Mouse (Mus musculus) kidney, embryonic 16.5 days (tissue): Measurements from ENCODE around the gene Grik4. TPM values are rescaled to one million over a fixed set of nuclear protein-coding genes. Genes with fewer than 3 reads are reported as not detected.

ENCODE experiments used
- ATAC-seq: fragments of 200-750 bp; cut with Nextera tagmentation; 2 replicates; pipeline ENCODE4 v1.8.0; 2017; ENCODE audit warnings: moderate TSS enrichment; ENCODE audit not compliant: low FRiP score, low TSS enrichment
- H3K27ac ChIP-seq: fragments of 300-500 bp; sonication (generic); 2 replicates; pipeline ENCODE4 v1.5.1; 2014; ENCODE audit warnings: low read length
- H3K27me3 ChIP-seq: fragments of 300-500 bp; sonication (generic); 2 replicates; pipeline ENCODE4 v1.6.1; 2014; ENCODE audit warnings: low read length, control low read depth, mixed read lengths; ENCODE audit not compliant: insufficient read depth
- H3K36me3 ChIP-seq: fragments of 300-500 bp; sonication (generic); 2 replicates; pipeline ENCODE4 v1.6.1; 2014; ENCODE audit warnings: low read length, control low read depth, mixed read lengths; ENCODE audit not compliant: insufficient read depth
- H3K4me1 ChIP-seq: fragments of 300-500 bp; sonication (generic); 2 replicates; pipeline ENCODE4 v1.6.1; 2014; ENCODE audit warnings: low read length, control low read depth, mixed read lengths; ENCODE audit not compliant: insufficient read depth
- H3K4me2 ChIP-seq: fragments of 300-500 bp; sonication (generic); replicated peaks from 2 replicates; pipeline ENCODE4 v1.6.1; 2014; ENCODE audit warnings: low read depth, low read length
- H3K4me3 ChIP-seq: fragments of 300-500 bp; sonication (generic); 2 replicates; pipeline ENCODE4 v1.5.1; 2014; ENCODE audit warnings: mild to moderate bottlenecking, low read length
- H3K9ac ChIP-seq: fragments of 300-500 bp; sonication (generic); replicated peaks from 2 replicates; pipeline ENCODE4 v1.6.1; 2014; ENCODE audit warnings: low read length
- H3K9me3 ChIP-seq: fragments of 300-500 bp; sonication (generic); 2 replicates; pipeline ENCODE4 v1.6.1; 2016; ENCODE audit warnings: low read length, control low read depth
- WGBS: fragments of 180-500 bp; shearing (Covaris S2); extraction: QIAGEN DNeasy Blood & Tissue Kit; methylation state at CpG from one replicate; pipeline ENCODE4 v1.1.7; 2014; 5-methylcytosine and 5-hydroxymethylcytosine counted together
- polyA plus RNA-seq: library from polyadenylated mRNA; unstranded; fragments of >200 nt; fragmentation: Nextera tagmentation; extraction: Ambion mirVana; gene quantifications from 2 replicates; pipeline ENCODE4 v1.2.1, GENCODE M21; 2015

Grik4 gene
- polyA plus RNA-seq, 1 experiment from 2014 or later: 3.3 TPM

GRCm38 (mm10) chr9:42945174-42945573, 881 bp upstream of the Grik4 start:
- ATAC-seq: no peak
- H3K27ac ChIP-seq: no peak overlapping the region
- H3K9me3 ChIP-seq: no peaks in the 10 kb centered on the region
- H3K4me2 ChIP-seq: peak overlapping the region; percentile 99; the same call in 1 of the 2 replicates
- no peak overlapping the region for H3K4me3 ChIP-seq
- 61% methylated on average over 7 of the region's 7 CpGs for WGBS
- no peaks in the 10 kb centered on the region for H3K36me3 ChIP-seq
- H3K27me3 ChIP-seq: 0 out of 2 replicates have a peak, but pooled peaks cover 2% of the 10 kb centered on the region
- H3K4me1 ChIP-seq: peaks cover 22% of the 10 kb centered on the region
- H3K9ac ChIP-seq: no peak overlapping the region

GRCm38 (mm10) chr9:42944536-42945006, 278 bp upstream of the Grik4 start:
- peaks cover 22% of the 10 kb centered on the region for H3K4me1 ChIP-seq
- peak overlapping the region; percentile 74 for H3K4me3 ChIP-seq
- no peaks in the 10 kb centered on the region for H3K36me3 ChIP-seq
- H3K9ac ChIP-seq: peak overlapping the region; percentile 83
- H3K27me3 ChIP-seq: 0 out of 2 replicates have a peak, but pooled peaks cover 2% of the 10 kb centered on the region
- ATAC-seq: peak; percentile 94
- peak overlapping the region; percentile 99 for H3K4me2 ChIP-seq
- under 1% methylated on average over 33 of the region's 52 CpGs for WGBS
- H3K9me3 ChIP-seq: no peaks in the 10 kb centered on the region
- no peak overlapping the region for H3K27ac ChIP-seq

- 5% methylated on average over 9 of the region's 9 CpGs for WGBS
- H3K36me3 ChIP-seq: no peaks in the 10 kb centered on the region
- peak; percentile 24; the same call in 1 of the 2 replicates for ATAC-seq
- H3K27ac ChIP-seq: no peak overlapping the region
- no peaks in the 10 kb centered on the region for H3K9me3 ChIP-seq
- H3K27me3 ChIP-seq: 0 out of 2 replicates have a peak, but pooled peaks cover 2% of the 10 kb centered on the region
- peak overlapping the region; percentile 99 for H3K4me2 ChIP-seq
- peak overlapping the region; percentile 83 for H3K9ac ChIP-seq
- H3K4me1 ChIP-seq: peaks cover 24% of the 10 kb centered on the region
- H3K4me3 ChIP-seq: peak overlapping the region; percentile 74
Measured at GRCm38 (mm10) chr9:42943057-42943529, 1.2 kb downstream of the Grik4 start.

- Histone ChIP-seq H3K4me3 (no peak overlapping the region), H3K4me2 (no peak overlapping the region), H3K4me1 (peaks cover 24% of the 10 kb centered on the region), H3K27me3 (0 out of 2 replicates have a peak, but pooled peaks cover 2% of the 10 kb centered on the region), H3K36me3 (no peaks in the 10 kb centered on the region), H3K27ac (no peak overlapping the region), H3K9me3 (no peaks in the 10 kb centered on the region), H3K9ac (no peak overlapping the region)
- WGBS: 62% methylated on average over 4 of the region's 4 CpGs
- no peak for ATAC-seq
Measured at GRCm38 (mm10) chr9:42942148-42942547, 2.1 kb downstream of the Grik4 start.

GRCm38 (mm10) chr9:42932146-42932545, 12.1 kb downstream of the Grik4 start:
- Histone ChIP-seq H3K27me3 (no peaks in the 10 kb centered on the region), H3K4me1 (peaks cover 11% of the 10 kb centered on the region), H3K27ac (no peak overlapping the region), H3K4me3 (no peak overlapping the region), H3K9ac (no peak overlapping the region), H3K4me2 (no peak overlapping the region), H3K9me3 (no peaks in the 10 kb centered on the region), H3K36me3 (no peaks in the 10 kb centered on the region)
- ATAC-seq: no peak
- WGBS: 27% methylated on average over 7 of the region's 7 CpGs

GRCm38 (mm10) chr9:42927498-42927897, 16.8 kb downstream of the Grik4 start:
- Histone ChIP-seq H3K4me1 (peaks cover 21% of the 10 kb centered on the region), H3K27me3 (no peaks in the 10 kb centered on the region), H3K27ac (no peak overlapping the region), H3K9me3 (no peaks in the 10 kb centered on the region), H3K9ac (no peak overlapping the region), H3K36me3 (no peaks in the 10 kb centered on the region), H3K4me2 (no peak overlapping the region), H3K4me3 (no peak overlapping the region)
- ATAC-seq: peak; percentile 25; the same call in 1 of the 2 replicates
- WGBS: 53% methylated on average over 10 of the region's 10 CpGs

GRCm38 (mm10) chr9:42926564-42926963, 17.7 kb downstream of the Grik4 start:
- H3K9ac ChIP-seq: no peak overlapping the region
- no peak overlapping the region for H3K4me2 ChIP-seq
- no peaks in the 10 kb centered on the region for H3K36me3 ChIP-seq
- H3K27ac ChIP-seq: no peak overlapping the region
- H3K4me1 ChIP-seq: peaks cover 23% of the 10 kb centered on the region
- no peaks in the 10 kb centered on the region for H3K9me3 ChIP-seq
- no peaks in the 10 kb centered on the region for H3K27me3 ChIP-seq
- H3K4me3 ChIP-seq: no peak overlapping the region
- no peak for ATAC-seq
- 68% methylated on average over 6 of the region's 6 CpGs for WGBS

- H3K4me3 ChIP-seq: no peak overlapping the region
- ATAC-seq: no peak
- H3K36me3 ChIP-seq: no peaks in the 10 kb centered on the region
- no peaks in the 10 kb centered on the region for H3K9me3 ChIP-seq
- H3K4me2 ChIP-seq: no peak overlapping the region
- H3K27ac ChIP-seq: no peak overlapping the region
- peaks cover 27% of the 10 kb centered on the region for H3K4me1 ChIP-seq
- H3K27me3 ChIP-seq: no peaks in the 10 kb centered on the region
- no peak overlapping the region for H3K9ac ChIP-seq
- 75% methylated on average over 4 of the region's 4 CpGs for WGBS
Measured at GRCm38 (mm10) chr9:42921830-42922229, 22.5 kb downstream of the Grik4 start.

GRCm38 (mm10) chr9:42920190-42920589, 24.1 kb downstream of the Grik4 start:
- Histone ChIP-seq H3K9ac (no peak overlapping the region), H3K4me1 (peaks cover 27% of the 10 kb centered on the region), H3K9me3 (no peaks in the 10 kb centered on the region), H3K4me2 (no peak overlapping the region), H3K4me3 (no peak overlapping the region), H3K27ac (no peak overlapping the region), H3K36me3 (no peaks in the 10 kb centered on the region), H3K27me3 (no peaks in the 10 kb centered on the region)
- 48% methylated on average over 7 of the region's 7 CpGs for WGBS
- ATAC-seq: no peak

GRCm38 (mm10) chr9:42917911-42918310, 26.4 kb downstream of the Grik4 start:
- Histone ChIP-seq H3K4me2 (no peak overlapping the region), H3K27ac (no peak overlapping the region), H3K27me3 (no peaks in the 10 kb centered on the region), H3K4me3 (no peak overlapping the region), H3K4me1 (peaks cover 19% of the 10 kb centered on the region), H3K36me3 (no peaks in the 10 kb centered on the region), H3K9me3 (no peaks in the 10 kb centered on the region), H3K9ac (no peak overlapping the region)
- no peak for ATAC-seq
- WGBS: 85% methylated on average over 7 of the region's 7 CpGs
